Mouse (Mus musculus) stomach, embryonic 14.5 days (tissue): ENCODE measurements around the gene Abcg1. TPM values are rescaled to one million over a fixed set of nuclear protein-coding genes. Genes with fewer than 3 reads are reported as not detected.
A peak's percentile ranks its signal among the peaks of the same experiment; 100 is the strongest.

Experiments
- ATAC-seq: fragments of 200-750 bp; cut with Nextera tagmentation; 2 replicates; pipeline ENCODE4 v1.8.0; 2017; ENCODE audit warnings: low read depth, moderate TSS enrichment; ENCODE audit not compliant: insufficient number of reproducible peaks, insufficient read depth, low FRiP score
- H3K27ac ChIP-seq: fragments of 300-500 bp; sonication (generic); 2 replicates; pipeline ENCODE4 v1.5.1; 2014; ENCODE audit warnings: mild to moderate bottlenecking, low read length, moderate library complexity, mixed read lengths
- H3K27me3 ChIP-seq: fragments of 300-500 bp; sonication (generic); 2 replicates; pipeline ENCODE4 v1.6.1; 2014; ENCODE audit warnings: low read length, control low read depth, mixed read lengths; ENCODE audit not compliant: control insufficient read depth, insufficient read depth
- H3K36me3 ChIP-seq: fragments of 300-500 bp; sonication (generic); 2 replicates; pipeline ENCODE4 v1.6.1; 2014; ENCODE audit warnings: mild to moderate bottlenecking, control low read depth, low read length, moderate library complexity, mixed read lengths; ENCODE audit not compliant: control insufficient read depth, insufficient read depth
- H3K4me1 ChIP-seq: fragments of 300-500 bp; sonication (generic); 2 replicates; pipeline ENCODE4 v1.6.1; 2014; ENCODE audit warnings: low read length, control low read depth, mixed read lengths; ENCODE audit not compliant: control insufficient read depth, insufficient read depth
- H3K4me2 ChIP-seq: fragments of 300-500 bp; sonication (generic); replicated peaks from 2 replicates; pipeline ENCODE4 v1.6.1; 2014; ENCODE audit warnings: low read depth, low read length, control low read depth
- H3K4me3 ChIP-seq: fragments of 300-500 bp; sonication (generic); 2 replicates; pipeline ENCODE4 v1.5.1; 2014; ENCODE audit warnings: low read depth, low read length, control low read depth
- H3K9ac ChIP-seq: fragments of 300-500 bp; sonication (generic); replicated peaks from 2 replicates; pipeline ENCODE4 v1.6.1; 2014; ENCODE audit warnings: low read depth, mild to moderate bottlenecking, control low read depth, low read length, moderate library complexity, mixed read lengths
- H3K9me3 ChIP-seq: fragments of 300-500 bp; sonication (generic); 2 replicates; pipeline ENCODE4 v1.6.1; 2016; ENCODE audit warnings: low read depth, low read length, control low read depth; ENCODE audit not compliant: control insufficient read depth
- whole genome bisulfite sequencing: fragments of 180-500 bp; shearing (Covaris S2); extraction: QIAGEN DNeasy Blood & Tissue Kit; methylation state at CpG from one replicate; pipeline ENCODE4 v1.1.7; 2014; 5-methylcytosine and 5-hydroxymethylcytosine counted together
- polyA plus RNA-seq: library from polyadenylated mRNA; unstranded; fragments of >200 nt; fragmentation: Nextera tagmentation; extraction: Ambion mirVana; gene quantifications from 2 replicates; pipeline ENCODE4 v1.2.1, GENCODE M21; 2014

Abcg1 gene
- polyA plus RNA-seq, 1 experiment from 2014 or later, result 6.6 TPM

- H3K4me2 ChIP-seq, result no peak overlapping the region
- WGBS, result 55% methylated on average over 12 of the region's 12 CpGs
- ATAC-seq, result peak; percentile 35; the same call in 1 of the 2 replicates
- H3K27me3 ChIP-seq, result no peaks in the 10 kb centered on the region
- H3K9ac ChIP-seq, result no peak overlapping the region
- 0 out of 2 replicates have a peak overlapping the region, but pooled peaks have one; percentile 11 for H3K27ac ChIP-seq
- H3K4me1 ChIP-seq, result peaks cover 4% of the 10 kb centered on the region
- no peaks in the 10 kb centered on the region for H3K9me3 ChIP-seq
- no peaks in the 10 kb centered on the region for H3K36me3 ChIP-seq
- no peak overlapping the region for H3K4me3 ChIP-seq
Observed at GRCm38 (mm10) chr17:31079078-31079840, 21.8 kb downstream of the Abcg1 start.

- no peaks in the 10 kb centered on the region for H3K9me3 ChIP-seq
- no peak overlapping the region for H3K4me2 ChIP-seq
- 89% methylated on average over 4 of the region's 4 CpGs for WGBS
- H3K4me1 ChIP-seq, result peaks cover 2% of the 10 kb centered on the region; the same call in 1 of the 2 replicates
- H3K4me3 ChIP-seq, result no peak overlapping the region
- H3K27ac ChIP-seq, result no peak overlapping the region
- H3K27me3 ChIP-seq, result no peaks in the 10 kb centered on the region
- no peak overlapping the region for H3K9ac ChIP-seq
- no peak for ATAC-seq
- no peaks in the 10 kb centered on the region for H3K36me3 ChIP-seq
Observed at GRCm38 (mm10) chr17:31082296-31083078, 25.0 kb downstream of the Abcg1 start.

- Histone ChIP-seq H3K27ac (no peak overlapping the region), H3K4me2 (no peak overlapping the region), H3K9me3 (no peaks in the 10 kb centered on the region), H3K4me3 (no peak overlapping the region), H3K27me3 (no peaks in the 10 kb centered on the region), H3K9ac (no peak overlapping the region), H3K4me1 (peaks cover 18% of the 10 kb centered on the region; the same call in 1 of the 2 replicates), H3K36me3 (no peaks in the 10 kb centered on the region)
- ATAC-seq, result no peak
- WGBS, result 87% methylated on average over 3 of the region's 3 CpGs
Observed at GRCm38 (mm10) chr17:31085519-31085918, 28.0 kb downstream of the Abcg1 start.

- Histone ChIP-seq H3K36me3 (no peaks in the 10 kb centered on the region), H3K9me3 (no peaks in the 10 kb centered on the region), H3K4me3 (no peak overlapping the region), H3K9ac (no peak overlapping the region), H3K27ac (no peak overlapping the region), H3K4me2 (no peak overlapping the region), H3K4me1 (peaks cover 18% of the 10 kb centered on the region; the same call in 1 of the 2 replicates), H3K27me3 (no peaks in the 10 kb centered on the region)
- ATAC-seq, result no peak
- 90% methylated on average over 7 of the region's 7 CpGs for WGBS
Observed at GRCm38 (mm10) chr17:31086196-31086595, 28.7 kb downstream of the Abcg1 start.

DNA sequence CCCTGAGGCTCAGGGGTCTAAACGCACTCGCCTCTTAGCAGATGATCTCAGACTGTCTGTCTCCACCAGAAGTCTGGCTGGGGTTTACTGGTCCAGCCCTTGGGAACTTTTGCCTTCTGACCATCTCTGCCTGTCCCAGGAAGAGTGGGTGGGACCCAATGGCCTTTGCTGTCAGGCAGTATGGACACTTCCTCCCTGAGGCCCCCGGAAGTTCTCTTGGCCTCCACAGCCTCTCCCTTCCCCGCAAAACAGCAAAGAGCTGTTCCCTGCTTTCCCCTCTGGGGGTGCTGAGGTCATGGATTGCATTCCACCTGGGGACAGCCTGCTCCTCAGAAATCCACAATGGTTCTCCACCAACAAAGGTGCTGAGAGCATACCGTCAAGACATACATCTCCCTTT is 31.2 kb downstream of the Abcg1 start:
- H3K4me3 ChIP-seq, result no peak overlapping the region
- no peak overlapping the region for H3K27ac ChIP-seq
- no peaks in the 10 kb centered on the region for H3K36me3 ChIP-seq
- no peak for ATAC-seq
- WGBS, result 48% methylated on average over 5 of the region's 5 CpGs
- H3K9ac ChIP-seq, result no peak overlapping the region
- no peak overlapping the region for H3K4me2 ChIP-seq
- peaks cover 18% of the 10 kb centered on the region; the same call in 1 of the 2 replicates for H3K4me1 ChIP-seq
- H3K9me3 ChIP-seq, result no peaks in the 10 kb centered on the region
- H3K27me3 ChIP-seq, result no peaks in the 10 kb centered on the region

DNA sequence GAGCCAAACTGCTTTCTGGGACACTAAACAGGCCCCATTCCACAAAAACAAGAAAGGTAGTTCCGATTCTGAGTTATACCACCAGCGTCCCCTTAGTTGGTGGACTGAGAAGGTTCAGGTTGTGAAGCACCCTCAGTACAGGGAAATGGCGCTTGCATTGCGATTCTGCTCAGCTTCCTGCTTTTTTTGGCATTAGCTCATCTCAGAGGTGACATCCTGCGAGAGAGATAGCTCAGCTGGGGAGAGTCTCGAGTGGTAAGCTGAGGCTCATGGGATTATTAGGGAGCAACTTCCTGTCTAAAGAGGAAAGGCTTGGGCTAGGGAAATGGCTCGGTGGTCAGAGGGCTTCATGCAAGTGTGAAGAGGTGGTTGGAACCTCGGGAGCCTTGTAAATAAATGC is 32.4 kb downstream of the Abcg1 start:
- no peaks in the 10 kb centered on the region for H3K9me3 ChIP-seq
- H3K27ac ChIP-seq, result no peak overlapping the region
- H3K4me1 ChIP-seq, result peaks cover 18% of the 10 kb centered on the region; the same call in 1 of the 2 replicates
- no peak overlapping the region for H3K4me3 ChIP-seq
- H3K27me3 ChIP-seq, result no peaks in the 10 kb centered on the region
- H3K9ac ChIP-seq, result no peak overlapping the region
- WGBS, result 68% methylated on average over 8 of the region's 8 CpGs
- no peak overlapping the region for H3K4me2 ChIP-seq
- H3K36me3 ChIP-seq, result no peaks in the 10 kb centered on the region
- no peak for ATAC-seq

GRCm38 (mm10) chr17:31091023-31091735 is 33.7 kb downstream of the Abcg1 start:
- Histone ChIP-seq H3K27me3 (no peaks in the 10 kb centered on the region), H3K9me3 (no peaks in the 10 kb centered on the region), H3K4me3 (no peak overlapping the region), H3K9ac (no peak overlapping the region), H3K4me1 (peaks cover 18% of the 10 kb centered on the region; the same call in 1 of the 2 replicates), H3K4me2 (no peak overlapping the region), H3K27ac (no peak overlapping the region), H3K36me3 (no peaks in the 10 kb centered on the region)
- peak; percentile 46; the same call in 1 of the 2 replicates for ATAC-seq
- WGBS, result 34% methylated on average over 13 of the region's 13 CpGs

- no peak overlapping the region for H3K9ac ChIP-seq
- H3K9me3 ChIP-seq, result no peaks in the 10 kb centered on the region
- 65% methylated on average over 5 of the region's 5 CpGs for WGBS
- no peaks in the 10 kb centered on the region for H3K27me3 ChIP-seq
- H3K27ac ChIP-seq, result no peak overlapping the region
- H3K4me3 ChIP-seq, result no peak overlapping the region
- no peak for ATAC-seq
- H3K4me2 ChIP-seq, result no peak overlapping the region
- no peaks in the 10 kb centered on the region for H3K36me3 ChIP-seq
- 0 out of 2 replicates have a peak, but pooled peaks cover 1% of the 10 kb centered on the region for H3K4me1 ChIP-seq
Observed at GRCm38 (mm10) chr17:31094781-31095180, 37.3 kb downstream of the Abcg1 start.
